Mouse (Mus musculus) MEL (cell line): ENCODE data around the gene Gm20388.

ENCODE experiments used
- EP300 ChIP-seq, 2 experiments: IDR thresholded peaks; 2 replicates each; pipeline ENCODE4 v1.6.1; 2011; ENCODE audit warnings: improper control_type of control experiment in 2 of 2, low read length in 2 of 2, low read depth in 1 of 2, mild to moderate bottlenecking in 1 of 2
- USF1 ChIP-seq: IDR thresholded peaks from 2 replicates; pipeline ENCODE4 v1.6.1; 2014; ENCODE audit warnings: low read depth, mild to moderate bottlenecking, inconsistent platforms, low read length, improper control_type of control experiment, moderate library complexity

DNA sequence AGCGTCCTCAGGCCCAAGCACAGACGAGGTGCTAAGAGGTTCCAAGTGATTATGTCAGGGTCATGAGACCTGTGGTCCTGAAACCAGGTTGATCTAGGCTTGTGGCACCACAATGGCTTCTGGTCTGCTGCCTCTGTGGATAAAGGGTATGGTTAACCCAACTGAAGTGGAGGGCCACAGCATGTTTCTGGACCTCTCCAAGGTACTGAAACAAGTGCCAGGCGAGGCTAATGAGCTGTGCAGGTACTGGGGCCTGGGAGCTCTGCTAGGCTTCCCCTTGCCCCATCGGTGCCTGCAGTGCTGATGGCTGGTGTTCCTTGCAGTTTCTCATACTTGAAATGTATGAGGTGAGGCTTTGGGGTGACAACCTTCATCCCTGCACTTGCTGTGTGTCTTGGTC lies 2826.4 kb downstream of the Gm20388 start:
- TF ChIP-seq EP300 (IDR thresholded peaks at IDR 0.05; ENCODE audit: low read depth in 1 of 2, low read length in 2 of 2) (0 out of 4 replicates have a peak, but pooled peaks of 1 of the 2 experiments have one; percentile 2), USF1 (no peak)
